22 mouse cellular contexts compared by ENCODE assay signal in the genomic region with DNA sequence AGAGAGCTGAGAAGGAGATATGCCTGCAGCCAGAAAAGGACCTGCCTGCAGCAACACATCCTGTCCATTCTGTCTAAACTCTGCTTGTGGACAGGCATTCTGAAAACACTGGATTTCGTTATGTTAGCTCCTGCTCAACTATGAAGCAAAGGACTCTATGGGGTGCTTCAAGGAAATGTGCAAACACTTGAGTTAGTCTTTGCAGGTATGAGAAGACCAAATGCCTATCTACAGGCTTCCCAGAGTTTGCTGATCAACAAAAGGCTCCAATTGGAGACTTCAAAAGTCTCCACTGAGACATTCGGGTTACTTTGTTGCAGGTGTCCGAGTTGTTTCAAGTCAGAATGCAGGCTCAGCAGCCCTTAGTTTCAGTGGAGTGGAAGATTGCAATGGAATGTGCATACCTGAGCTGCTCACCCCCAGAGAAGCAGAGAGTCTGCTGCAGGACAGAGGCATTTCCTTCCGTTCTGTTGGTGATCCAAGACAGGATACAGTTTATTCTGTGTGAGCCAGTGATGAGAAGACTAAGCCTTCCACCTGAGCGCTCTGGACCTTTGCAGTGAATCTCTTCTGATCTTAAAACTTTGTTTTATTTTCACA. TPM values are rescaled to one million over a fixed set of nuclear protein-coding genes. Genes with fewer than 3 reads are reported as not detected.
A peak's percentile ranks its signal among the peaks of the same experiment; 100 is the strongest.
DNase-seq lines count a peak whose midpoint lies in the region; ATAC-seq and TF ChIP-seq lines count a peak whose summit lies in the region.
"Had no signal": no experiment of that assay in that cellular context is flagged by ENCODE, and none has a peak within 500 bp of the region (broad histone marks: within the 10 kb centered on the region; RNA-seq: fewer than 3 reads in every experiment).

No protein-coding gene starts in this region.

- no peak overlapping the region for H3K9ac ChIP-seq in lung, embryonic 15.5 days
- H3K9ac ChIP-seq in lung, postnatal 0 days (replicated peaks; ENCODE audit: low read depth) = no peak overlapping the region
- no peak overlapping the region for H3K9ac ChIP-seq in forebrain, embryonic 11.5 days (ENCODE audit: low read length)
- H3K9ac ChIP-seq: embryonic facial prominence, embryonic 13.5 days; hindbrain, embryonic 12.5 days had no signal

- 56% methylated on average over 5 of the region's 5 CpGs for WGBS in lung, embryonic 15.5 days
- WGBS in embryonic facial prominence, embryonic 10.5 days = 78% methylated on average over 5 of the region's 5 CpGs
- 46% methylated on average over 5 of the region's 5 CpGs for WGBS in lung, postnatal 0 days
- WGBS in forebrain, embryonic 11.5 days = 75% methylated on average over 5 of the region's 5 CpGs

- no peaks in the 10 kb centered on the region for H3K27me3 ChIP-seq in lung, embryonic 15.5 days
- H3K27me3 ChIP-seq in embryonic facial prominence, embryonic 10.5 days (replicated peaks; ENCODE audit: low read depth, poor library complexity, severe bottlenecking) = no peaks in the 10 kb centered on the region
- no peaks in the 10 kb centered on the region for H3K27me3 ChIP-seq in lung, postnatal 0 days (replicated peaks; ENCODE audit: insufficient read depth, low read length)
- no peaks in the 10 kb centered on the region for H3K27me3 ChIP-seq in forebrain, embryonic 11.5 days (ENCODE audit: control insufficient read depth, insufficient read depth, low read length)
- H3K27me3 ChIP-seq: embryonic facial prominence, embryonic 13.5 days; hindbrain, embryonic 12.5 days had no signal

- no peaks in the 10 kb centered on the region for H3K9me3 ChIP-seq in lung, embryonic 15.5 days
- no peaks in the 10 kb centered on the region for H3K9me3 ChIP-seq in embryonic facial prominence, embryonic 10.5 days
- H3K9me3 ChIP-seq in lung, postnatal 0 days (ENCODE audit: low read length) = no peaks in the 10 kb centered on the region
- H3K9me3 ChIP-seq in forebrain, embryonic 11.5 days (ENCODE audit: control insufficient read depth, low read length) = no peaks in the 10 kb centered on the region
- H3K9me3 ChIP-seq: embryonic facial prominence, embryonic 13.5 days; hindbrain, embryonic 12.5 days had no signal

- H3K4me2 ChIP-seq in lung, embryonic 15.5 days = no peak overlapping the region
- H3K4me2 ChIP-seq in lung, postnatal 0 days (replicated peaks; ENCODE audit: low read depth, low read length) = no peak overlapping the region
- no peak overlapping the region for H3K4me2 ChIP-seq in forebrain, embryonic 11.5 days (ENCODE audit: low read depth, low read length, severe bottlenecking)
- H3K4me2 ChIP-seq: embryonic facial prominence, embryonic 13.5 days; hindbrain, embryonic 12.5 days had no signal

- H3K27ac ChIP-seq in lung, embryonic 15.5 days = peak overlapping the region; percentile 54
- H3K27ac ChIP-seq in embryonic facial prominence, embryonic 10.5 days (replicated peaks) = no peak overlapping the region
- H3K27ac ChIP-seq in lung, postnatal 0 days (ENCODE audit: low read length) = no peak overlapping the region
- no peak overlapping the region for H3K27ac ChIP-seq in forebrain, embryonic 11.5 days (ENCODE audit: low read depth, low read length)
- H3K27ac ChIP-seq: embryonic facial prominence, embryonic 13.5 days; hindbrain, embryonic 12.5 days had no signal

- ATAC-seq in lung, embryonic 15.5 days (ENCODE audit: borderline replicate concordance, extremely low read depth, low FRiP score, low TSS enrichment) = peak; percentile 49; the same call in 1 of the 2 replicates
- ATAC-seq in lung, postnatal 0 days = peak; percentile 56
- no peak for ATAC-seq in forebrain, embryonic 11.5 days (replicated peaks; ENCODE audit: low FRiP score)
- ATAC-seq: CD4-positive, CD25-positive, alpha-beta regulatory T cell, adult 4 months; forebrain, embryonic 14.5 days; hindbrain, embryonic 16.5 days; inflammation-experienced regulatory T-cells, adult 6 months had no signal

- no peaks in the 10 kb centered on the region for H3K36me3 ChIP-seq in lung, embryonic 15.5 days
- H3K36me3 ChIP-seq in embryonic facial prominence, embryonic 10.5 days (replicated peaks) = no peaks in the 10 kb centered on the region
- H3K36me3 ChIP-seq in lung, postnatal 0 days (ENCODE audit: insufficient read depth, low read length) = no peaks in the 10 kb centered on the region
- no peaks in the 10 kb centered on the region for H3K36me3 ChIP-seq in forebrain, embryonic 11.5 days (ENCODE audit: control insufficient read depth, insufficient read depth, low read length)
- H3K36me3 ChIP-seq: embryonic facial prominence, embryonic 13.5 days; G1E; hindbrain, embryonic 12.5 days had no signal

- no peak overlapping the region for H3K4me3 ChIP-seq in lung, embryonic 15.5 days
- no peak overlapping the region for H3K4me3 ChIP-seq in embryonic facial prominence, embryonic 10.5 days
- no peak overlapping the region for H3K4me3 ChIP-seq in lung, postnatal 0 days (ENCODE audit: low read depth, low read length)
- H3K4me3 ChIP-seq in forebrain, embryonic 11.5 days (ENCODE audit: low read depth, low read length) = no peak overlapping the region
- H3K4me3 ChIP-seq: embryonic facial prominence, embryonic 13.5 days; hindbrain, embryonic 12.5 days had no signal

- DNase-seq in lung, postnatal 25 days (ENCODE audit: low spot score) = no peak
- peak; percentile 9 for DNase-seq in embryonic facial prominence, embryonic 10.5 days (ENCODE audit: low spot score)
- DNase-seq in lung, postnatal 0 days (ENCODE audit: low spot score) = peak; percentile 32
- DNase-seq in left cerebral cortex, adult 8-10 months (ENCODE audit: low spot score in 2 of 2) = no peak
- DNase-seq in forebrain, embryonic 11.5 days (ENCODE audit: low spot score) = no peak
- DNase-seq: adrenal gland, adult 2 months; adrenal gland, postnatal 25 days; cerebellum, adult 18-20 months; gastrocnemius, postnatal 36 days; heart, adult 11 months; heart, postnatal 10 days; heart, postnatal 4 days had no signal

- H3K4me1 ChIP-seq in lung, embryonic 15.5 days = peaks cover 5% of the 10 kb centered on the region; the same call in 1 of the 2 replicates
- H3K4me1 ChIP-seq in embryonic facial prominence, embryonic 10.5 days = no peaks in the 10 kb centered on the region
- H3K4me1 ChIP-seq in lung, postnatal 0 days (ENCODE audit: insufficient read depth, low read depth, low read length) = no peaks in the 10 kb centered on the region
- no peaks in the 10 kb centered on the region for H3K4me1 ChIP-seq in forebrain, embryonic 11.5 days (replicated peaks; ENCODE audit: control insufficient read depth, insufficient read depth, low read length)
- H3K4me1 ChIP-seq: embryonic facial prominence, embryonic 13.5 days; hindbrain, embryonic 12.5 days had no signal

- TF ChIP-seq EP300 in lung, postnatal 0 days (IDR thresholded peaks at IDR 0.05) = no peak

- no peak for TF ChIP-seq CTCF in lung, postnatal 0 days (IDR thresholded peaks at IDR 0.05)

RNA-seq across cellular contexts. Expression of a gene that starts 33.1 kb away (rescaled TPM):
- polyA plus RNA-seq in lung, embryonic 15.5 days (2015; fragmentation: Nextera tagmentation; extraction: Ambion mirVana) = 0.14 and 0.35 TPM in 2 replicates
- polyA plus RNA-seq in embryonic facial prominence, embryonic 10.5 days (2016; fragmentation: Nextera tagmentation; extraction: Ambion mirVana) = 0.15 TPM in 1 of 2 replicates, not detected in the other
- 0.06 TPM in 1 of 2 replicates, not detected in the other for polyA plus RNA-seq in lung, postnatal 0 days (2015; fragmentation: Nextera tagmentation; extraction: Ambion mirVana)
- not detected for total RNA-seq in left cerebral cortex, adult 8-10 months (2022)
- not detected in 2 replicates for polyA plus RNA-seq in forebrain, embryonic 11.5 days (2014; fragmentation: Nextera tagmentation; extraction: Ambion mirVana)
- total RNA-seq: adrenal gland, adult 2 months; adrenal gland, postnatal 25 days; G1E; gastrocnemius, adult 8-10 months; gastrocnemius, postnatal 36 days; heart, postnatal 4 days had no signal
- polyA plus RNA-seq: embryonic facial prominence, embryonic 13.5 days; G1E; heart, embryonic 14.5 days; hindbrain, embryonic 12.5 days had no signal

Comparison
In these comparisons a context has a peak if more than half of its experiments do, and no peak if none do; other contexts are left out.
1. DNase-seq: peak in embryonic facial prominence, embryonic 10.5 days (single experiment) and lung, postnatal 0 days (single experiment); none in lung, postnatal 25 days (single experiment), left cerebral cortex, adult 8-10 months (0 of 2) and forebrain, embryonic 11.5 days (single experiment).